Mouse (Mus musculus) c-Kit-negative CD71-positive TER-119-positive erythroid progenitor cells, embryonic 14.5 days (primary cell): Measurements from ENCODE around the gene Foxn3.

Experiments
- DNase-seq: peaks from one replicate; pipeline ENCODE4 v3.0.0-alpha.2; 2013; ENCODE audit warnings: low read depth, low spot score

Foxn3 gene

DNA sequence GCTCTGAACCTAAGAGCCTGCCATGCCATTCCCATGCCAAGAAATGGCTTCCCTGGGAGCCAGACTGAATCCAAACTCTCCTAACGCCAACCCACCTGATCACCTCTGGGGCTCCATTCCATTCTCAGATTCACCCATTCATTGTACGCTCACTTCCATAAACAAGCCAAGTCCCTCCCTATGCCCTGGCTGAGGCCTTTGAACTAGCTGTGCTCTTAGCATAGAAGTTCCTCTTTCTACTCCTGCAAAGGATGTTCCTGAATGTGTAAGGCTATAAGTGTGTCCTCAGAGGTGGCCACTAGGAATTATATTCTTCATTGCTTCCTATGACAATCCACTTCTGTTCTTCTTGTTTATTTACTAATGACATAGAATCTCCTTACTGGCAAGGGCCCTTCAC lies 40.5 kb downstream of the Foxn3 start:
- DNase-seq = no peak

DNA sequence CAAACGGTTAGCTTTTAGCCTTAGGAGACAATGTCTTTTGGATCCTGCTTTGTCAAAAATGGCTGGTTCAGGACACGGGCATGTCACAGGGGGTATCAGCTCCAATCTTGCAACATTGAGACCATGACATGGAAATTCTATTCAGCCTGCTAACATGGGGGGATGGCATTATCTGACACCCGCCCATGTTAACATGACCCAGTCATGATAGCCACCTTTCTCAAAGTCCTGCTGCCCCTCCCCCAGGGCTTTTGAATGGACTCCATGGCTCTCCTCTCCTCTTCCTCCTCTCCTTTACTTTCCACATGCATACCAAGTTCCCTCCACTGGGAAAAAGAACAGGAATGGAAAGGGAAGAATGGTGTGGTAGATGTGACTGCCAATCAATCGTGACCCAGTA lies 43.5 kb downstream of the Foxn3 start:
- no peak for DNase-seq

DNA sequence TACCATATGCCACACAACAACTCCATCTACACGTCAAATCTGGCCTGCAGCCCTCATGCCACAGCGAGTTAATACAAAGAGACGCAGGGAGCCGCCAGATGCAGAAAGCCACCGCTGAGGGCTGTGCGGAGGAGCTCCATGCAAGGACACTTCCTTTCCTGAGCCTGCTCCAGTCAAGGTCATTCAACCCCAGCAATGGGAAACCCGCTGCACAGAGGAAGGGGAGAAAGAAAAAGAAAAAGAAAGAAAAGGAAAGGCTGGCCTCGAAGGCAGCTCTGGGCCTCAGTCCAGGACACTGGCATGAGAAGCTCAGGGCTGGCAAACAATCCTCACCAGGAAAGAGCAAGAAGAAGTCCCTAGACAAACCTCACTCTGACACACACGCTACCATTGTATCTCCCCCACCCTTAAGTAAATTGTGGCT lies 44.2 kb downstream of the Foxn3 start:
- DNase-seq = no peak

- DNase-seq = no peak
Observed at GRCm38 (mm10) chr12:99518640-99519039, 44.7 kb downstream of the Foxn3 start.

DNA sequence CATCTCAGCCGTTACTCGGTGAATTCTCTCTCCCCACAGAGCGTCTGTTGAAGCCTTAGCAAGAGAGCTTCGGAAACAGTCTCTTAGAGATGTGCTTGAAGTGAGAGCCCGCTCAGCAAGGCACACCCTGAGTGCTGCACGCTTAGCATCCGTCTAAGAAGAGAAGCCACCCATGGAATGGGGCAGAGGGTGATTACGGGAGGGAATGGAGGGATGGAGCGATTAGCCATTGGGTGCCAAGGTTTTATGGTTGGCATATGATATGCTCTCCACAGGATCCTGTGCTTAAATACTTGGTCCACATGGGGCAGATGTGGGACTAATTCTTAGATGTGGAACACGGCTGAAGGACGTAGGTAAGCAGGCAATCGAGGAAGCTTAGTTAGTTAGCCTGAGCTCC lies 45.3 kb downstream of the Foxn3 start:
- DNase-seq = no peak

DNA sequence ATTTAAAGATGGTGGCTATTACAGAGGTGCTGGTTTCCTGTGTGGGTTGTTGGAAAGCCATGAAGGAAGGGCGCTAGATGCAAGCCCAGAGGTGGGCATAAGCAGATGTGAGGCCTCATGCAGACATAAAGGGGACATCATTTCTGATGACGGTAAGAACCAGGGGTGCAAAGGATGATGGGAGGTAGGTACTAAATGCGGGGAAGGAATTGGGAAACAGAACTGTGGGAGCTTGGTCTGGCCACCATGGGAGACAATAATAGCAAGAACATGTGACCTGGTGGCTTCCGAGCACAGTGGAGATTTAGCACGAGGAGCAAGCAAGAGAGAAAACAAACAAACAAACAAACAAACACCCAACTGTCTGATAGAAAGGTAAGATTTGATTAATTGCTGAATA lies 46.1 kb downstream of the Foxn3 start:
- no peak for DNase-seq

DNA sequence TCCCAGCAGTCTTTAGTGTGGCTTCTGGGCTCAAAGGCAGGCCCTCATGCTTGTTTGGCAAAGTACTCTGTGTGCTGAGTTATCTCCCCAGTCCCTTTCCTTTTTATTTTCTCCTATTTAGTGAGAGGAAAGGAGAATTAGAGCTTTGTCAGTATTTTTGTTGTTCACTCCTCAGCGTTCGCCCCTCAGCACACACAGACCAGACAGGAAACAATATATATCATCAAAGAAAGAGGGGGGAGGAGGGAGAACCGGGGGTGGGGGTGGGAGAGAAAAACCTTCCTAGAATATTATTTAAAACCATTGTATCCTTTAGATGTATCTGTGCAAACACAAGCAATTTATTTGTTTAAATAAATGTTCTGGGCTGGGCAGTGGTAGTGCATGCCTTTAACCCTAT lies 47.9 kb downstream of the Foxn3 start:
- DNase-seq = no peak

DNA sequence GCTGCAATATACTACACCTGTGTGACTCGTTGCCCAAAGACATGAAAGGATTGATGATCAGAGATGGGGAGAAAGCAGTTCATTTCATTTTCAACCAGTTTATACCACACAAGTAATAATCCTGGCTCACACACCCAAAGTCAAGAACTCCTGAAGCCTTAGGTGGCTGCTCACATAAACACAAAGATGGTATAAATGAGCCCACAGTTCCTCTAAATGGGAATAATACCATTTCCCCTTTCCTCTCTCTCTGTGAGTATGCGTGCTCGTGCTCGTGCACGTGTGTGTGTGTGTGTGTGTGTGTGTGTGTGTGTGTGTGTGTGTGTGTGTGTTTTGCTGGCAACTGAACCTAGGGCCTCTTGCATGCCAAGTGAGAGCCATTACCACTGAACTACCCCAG lies 51.7 kb downstream of the Foxn3 start:
- DNase-seq = no peak

DNA sequence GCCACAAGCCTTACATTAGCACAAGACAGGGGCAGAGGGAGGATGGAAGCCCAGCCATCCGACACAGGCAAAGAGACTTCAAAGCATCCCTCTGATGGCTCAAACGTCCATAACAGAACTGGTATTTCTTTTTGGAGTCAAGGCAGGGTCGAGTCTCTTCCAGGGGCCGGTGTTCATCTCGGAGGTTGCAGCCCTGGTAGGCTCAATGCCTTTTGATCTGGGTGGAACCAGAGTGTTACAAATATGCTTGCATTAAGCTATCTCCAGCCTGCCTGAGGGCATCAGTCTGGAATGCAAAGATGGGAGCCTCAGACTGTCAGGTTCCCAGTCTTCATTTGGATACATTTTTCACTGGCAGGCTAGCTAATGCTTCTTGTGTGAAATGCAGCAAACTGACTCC lies 52.6 kb downstream of the Foxn3 start:
- DNase-seq = no peak

DNA sequence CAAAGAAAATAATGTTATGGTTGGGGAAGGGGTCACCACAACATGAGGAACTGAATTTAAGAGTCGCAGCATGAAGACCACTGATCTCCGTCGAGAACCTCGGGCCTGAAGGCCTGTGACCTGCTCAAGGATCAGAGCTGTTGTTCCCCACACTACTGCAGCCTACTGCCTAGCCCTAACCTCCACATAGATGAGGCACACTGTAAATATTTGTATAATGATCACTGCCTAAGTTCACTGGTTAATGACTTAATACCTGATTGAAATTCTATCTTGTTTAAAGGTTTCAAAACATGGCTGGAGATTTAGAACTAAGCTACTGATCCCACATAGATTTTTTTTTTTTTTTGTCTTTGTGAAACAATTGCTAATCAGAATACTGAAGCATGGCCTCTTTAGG lies 61.2 kb downstream of the Foxn3 start:
- no peak for DNase-seq

DNA sequence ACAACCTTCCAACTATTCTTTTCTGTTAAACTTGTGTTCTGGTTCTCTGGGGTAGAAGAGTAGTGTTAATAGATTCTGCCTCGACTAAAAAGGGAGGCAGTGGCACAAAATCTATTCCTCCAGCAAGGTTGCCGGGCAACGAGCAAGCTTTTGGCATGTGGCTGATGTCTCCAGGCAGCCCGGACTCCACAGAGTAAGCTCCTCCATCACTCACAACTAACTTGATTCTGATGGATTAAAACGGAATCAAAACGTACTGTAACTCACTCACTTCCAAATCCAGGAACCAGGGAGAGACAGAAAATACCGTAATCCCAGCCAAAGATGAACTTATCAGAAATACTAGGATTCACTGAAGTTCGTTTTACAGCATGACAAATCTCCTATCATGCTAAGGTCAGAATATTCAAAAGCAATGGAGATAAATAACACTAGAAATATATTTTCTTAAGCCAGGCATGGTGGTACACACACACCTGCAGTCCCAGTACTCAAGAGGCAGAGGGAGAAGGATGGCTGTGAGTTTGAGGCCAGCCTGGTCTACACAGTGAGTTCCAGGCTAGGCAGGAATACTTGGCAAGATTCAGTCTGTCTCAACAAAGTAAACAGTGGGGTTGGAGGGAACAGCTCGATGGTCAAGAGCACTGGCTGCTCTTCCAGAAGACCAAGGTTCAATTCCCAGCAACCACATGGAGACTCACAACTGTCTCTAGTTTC lies 64.2 kb downstream of the Foxn3 start:
- no peak for DNase-seq

DNA sequence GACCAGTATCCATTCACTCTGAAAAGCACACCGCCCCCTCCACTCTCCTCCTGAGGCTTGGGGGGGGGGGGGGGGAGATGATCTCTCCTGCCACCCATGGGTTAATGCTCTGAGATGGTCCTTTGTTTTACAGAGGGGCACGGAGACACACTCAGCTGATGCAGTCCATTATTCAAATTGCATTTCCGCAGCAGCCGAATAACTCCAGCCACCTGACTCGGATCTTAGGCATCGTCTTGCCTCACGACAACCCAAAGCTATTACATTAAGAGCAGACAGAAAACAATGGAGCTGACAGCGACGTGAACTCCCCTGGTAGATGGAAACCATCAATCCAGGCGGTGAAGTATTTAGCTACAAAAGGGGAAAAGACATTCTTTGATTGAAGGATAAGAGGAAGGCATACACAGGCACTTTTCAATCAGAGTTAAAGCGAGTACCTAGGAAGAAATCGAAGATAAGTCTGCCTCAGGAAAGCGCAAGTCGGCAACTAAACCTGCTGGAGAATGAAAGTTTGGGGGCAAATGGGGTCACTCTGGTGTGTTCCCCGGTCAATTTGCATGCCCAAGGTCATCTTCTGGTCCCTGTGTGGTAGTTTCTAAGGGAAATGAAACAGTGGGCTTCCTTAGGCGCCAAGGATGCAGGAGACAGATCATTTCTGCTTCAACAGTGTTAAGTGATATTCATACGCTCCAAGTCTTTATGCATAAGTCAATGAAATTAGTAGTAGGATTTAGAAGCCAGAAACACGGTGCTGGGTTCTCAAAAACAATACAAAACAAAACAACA lies 65.0 kb downstream of the Foxn3 start:
- no peak for DNase-seq

GRCm38 (mm10) chr12:99496945-99497344 lies 66.4 kb downstream of the Foxn3 start:
- DNase-seq = no peak

DNA sequence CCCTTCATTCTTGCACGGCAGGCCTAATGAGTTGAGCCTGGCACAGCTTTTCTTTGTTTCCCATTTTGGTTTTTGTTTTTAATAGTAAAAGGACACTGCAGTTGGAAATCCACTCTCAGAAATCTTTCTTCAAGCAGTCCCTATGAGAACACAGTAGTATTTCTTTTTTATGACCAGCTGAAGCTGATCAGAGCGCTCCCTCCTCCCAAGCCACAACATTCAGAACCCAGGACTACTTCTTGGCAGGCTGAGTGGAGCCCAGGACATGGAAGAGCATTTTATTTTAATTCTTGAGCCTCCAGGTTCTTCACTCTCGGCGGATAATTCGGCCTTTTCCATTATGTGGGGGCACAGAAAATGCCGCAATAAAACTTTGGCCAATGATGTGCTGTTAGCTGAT lies 73.2 kb downstream of the Foxn3 start:
- no peak for DNase-seq

DNA sequence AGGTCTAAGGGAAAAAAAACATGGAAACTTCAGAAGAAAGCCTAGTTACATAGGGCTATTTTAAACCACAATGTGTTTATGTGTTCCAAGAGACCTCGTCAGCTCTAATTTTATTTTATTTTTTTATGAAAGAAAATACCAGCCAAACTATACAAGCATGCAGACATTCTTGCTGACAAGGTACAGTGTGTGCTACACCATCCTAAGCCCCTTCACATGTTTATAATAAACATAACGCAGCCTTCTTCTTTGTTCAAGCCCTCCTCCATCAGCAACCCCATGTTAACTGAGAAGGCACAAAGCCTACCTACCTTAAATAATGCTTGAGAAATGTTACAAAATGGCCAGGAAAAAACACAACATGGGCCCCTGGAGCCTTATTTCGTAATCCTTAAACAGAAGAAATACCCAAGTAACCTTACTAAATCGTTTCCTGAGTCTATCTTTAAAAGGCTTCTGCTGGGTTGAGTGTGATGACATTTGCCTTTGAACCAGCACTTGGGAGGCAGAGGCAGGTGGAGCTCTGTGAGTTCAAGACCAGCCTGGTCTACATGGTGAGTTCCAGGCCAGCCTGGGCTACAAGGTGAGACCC lies 74.3 kb downstream of the Foxn3 start:
- DNase-seq = no peak

DNA sequence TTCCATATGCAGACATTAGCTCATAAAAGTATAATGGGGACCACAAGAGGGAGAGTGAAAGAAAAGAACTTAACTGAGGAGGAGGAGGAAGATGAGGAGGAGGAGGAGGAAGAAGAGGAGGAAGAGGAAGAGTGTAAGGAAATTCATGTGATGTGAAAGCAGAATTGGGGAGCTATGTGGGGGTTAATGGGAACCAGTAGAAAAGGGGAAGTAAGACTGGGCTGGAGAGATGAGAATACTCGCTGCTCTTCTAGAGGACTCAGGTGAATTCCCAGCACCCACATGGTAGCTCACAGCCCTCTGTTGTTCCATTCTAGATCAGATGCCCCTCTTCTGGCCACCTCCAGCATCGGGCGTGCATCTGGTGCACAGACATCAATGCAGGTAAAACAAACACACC lies 83.0 kb downstream of the Foxn3 start:
- no peak for DNase-seq

DNA sequence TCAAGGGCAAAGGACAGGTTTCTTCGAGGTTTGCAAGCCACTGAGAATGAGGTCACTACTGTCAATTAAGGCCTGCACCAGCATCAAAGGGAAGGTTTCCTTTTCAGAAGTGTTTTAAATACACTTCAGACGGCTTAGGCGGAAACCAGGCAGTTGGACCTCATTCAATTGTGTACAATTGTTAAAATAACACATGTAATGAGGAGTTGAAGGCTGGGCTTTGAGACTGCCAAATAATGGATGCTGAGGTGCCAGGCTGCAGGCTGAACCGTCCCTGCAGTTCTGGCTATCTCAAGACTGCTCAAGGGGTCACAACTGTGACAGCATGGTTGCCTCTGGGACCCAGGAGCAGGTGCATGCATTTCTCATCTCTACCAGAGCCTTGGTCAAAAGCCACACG lies 89.2 kb downstream of the Foxn3 start:
- no peak for DNase-seq

GRCm38 (mm10) chr12:99473406-99474133 lies 89.8 kb downstream of the Foxn3 start:
- no peak for DNase-seq

DNA sequence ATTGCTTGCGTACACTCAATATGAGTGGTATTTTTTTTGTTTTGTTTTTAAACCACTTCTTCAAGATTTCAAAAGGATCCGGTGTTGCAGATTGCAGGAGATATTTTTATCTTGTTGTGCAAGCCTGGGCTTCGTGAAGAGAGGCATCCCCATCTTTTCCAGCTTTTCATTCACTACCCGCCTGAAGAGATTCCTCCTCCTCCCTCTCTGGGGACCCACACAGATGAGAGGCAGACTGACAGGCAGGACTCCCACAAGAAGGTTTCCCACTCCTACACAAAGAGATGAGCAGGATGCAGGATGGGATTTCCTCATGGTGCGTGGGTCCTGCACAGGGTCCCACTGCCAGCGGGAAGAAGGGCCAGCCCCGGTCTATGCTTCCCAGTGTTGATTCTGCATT lies 92.0 kb downstream of the Foxn3 start:
- no peak for DNase-seq

DNA sequence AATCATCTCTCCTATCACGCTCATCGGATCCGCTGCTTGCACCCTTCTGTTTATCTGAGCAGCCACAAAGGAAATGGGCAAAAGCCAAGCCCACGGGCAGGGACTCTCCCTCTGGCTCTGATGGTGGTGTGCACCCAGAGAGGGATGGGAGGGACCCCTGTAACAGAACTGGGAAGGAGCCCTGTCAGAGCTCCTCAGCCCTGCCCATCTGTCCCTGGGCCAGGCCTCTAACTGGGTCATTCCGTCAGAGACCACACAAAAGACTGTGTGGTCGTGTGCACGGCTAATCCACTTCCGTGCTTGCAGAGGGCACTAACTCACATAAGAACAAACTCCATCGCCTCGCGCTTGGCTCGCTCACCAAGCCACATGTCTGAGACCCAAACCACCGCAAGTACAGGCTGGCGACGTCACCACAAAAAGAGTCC lies 95.5 kb downstream of the Foxn3 start:
- DNase-seq = no peak

- no peak for DNase-seq
Observed at GRCm38 (mm10) chr12:99467256-99467883, 96.0 kb downstream of the Foxn3 start.

DNA sequence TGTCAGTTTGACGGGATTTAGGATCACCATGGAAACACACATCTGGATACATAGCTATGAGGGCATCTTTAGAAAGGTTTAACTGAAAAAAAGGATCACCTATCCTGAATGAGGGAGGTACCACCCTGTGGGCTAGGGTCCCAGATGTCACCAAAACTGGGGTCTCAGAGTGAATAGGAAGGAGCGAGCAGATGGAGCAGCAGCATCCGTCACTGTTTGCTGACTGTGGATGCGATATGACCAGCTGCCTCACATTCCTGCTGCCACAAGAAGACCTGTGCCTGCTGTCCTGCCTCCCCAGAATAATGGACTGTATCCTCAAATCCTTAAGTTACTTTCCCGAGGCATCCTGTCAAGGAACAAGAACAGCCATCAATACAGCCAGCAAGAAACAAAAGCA lies 97.0 kb downstream of the Foxn3 start:
- DNase-seq = no peak
